Mouse (Mus musculus) embryo, embryonic 10 days (tissue): ENCODE results near the gene Dync1li1.

ENCODE experiments used
- DNase-seq: peaks from one replicate; pipeline ENCODE4 v3.0.0-alpha.2; 2015; ENCODE audit warnings: low spot score

The Dync1li1 gene

GRCm38 (mm10) chr9:114768066-114768465, 79.5 kb downstream of the Dync1li1 start:
- DNase-seq: no peak

GRCm38 (mm10) chr9:114770224-114770623, 81.6 kb downstream of the Dync1li1 start:
- no peak for DNase-seq

- no peak for DNase-seq
Observed at GRCm38 (mm10) chr9:114771565-114771964, 83.0 kb downstream of the Dync1li1 start.
